Mouse (Mus musculus): Measurements from ENCODE around the gene Cfap73. TPM values are rescaled to one million over a fixed set of nuclear protein-coding genes. Genes with fewer than 3 reads are reported as not detected.
A peak's percentile ranks its signal among the peaks of the same experiment; 100 is the strongest.

The Cfap73 gene
- polyA plus RNA-seq, 1 experiment from 2014 or later: not detected

- Histone ChIP-seq H3K27me3 (ENCODE audit: control insufficient read depth, insufficient read depth, low read depth, low read length) (peaks cover 29% of the 10 kb centered on the region), H3K27ac (ENCODE audit: low read length) (no peak overlapping the region), H3K4me3 (ENCODE audit: low read depth, low read length) (peak overlapping the region; percentile 41), H3K4me2 (ENCODE audit: low read depth, low read length) (peak overlapping the region; percentile 58), H3K4me1 (ENCODE audit: control insufficient read depth, low read depth, low read length) (peaks cover 12% of the 10 kb centered on the region), H3K36me3 (ENCODE audit: control insufficient read depth, insufficient read depth) (no peaks in the 10 kb centered on the region), H3K9ac (ENCODE audit: low read depth, low read length) (no peak overlapping the region), H3K9me3 (replicated peaks; ENCODE audit: control insufficient read depth, low read length) (no peaks in the 10 kb centered on the region)
- ATAC-seq (ENCODE audit: low read depth): peak; percentile 17; the same call in 1 of the 2 replicates
- WGBS (ENCODE audit: insufficient replicate concordance): 3% methylated on average over 21 of the region's 21 CpGs
Measured at GRCm38 (mm10) chr5:120649374-120649933, 15.4 kb upstream of the Cfap73 start.

- WGBS (ENCODE audit: insufficient replicate concordance): under 1% methylated on average over 42 of the region's 53 CpGs
- Histone ChIP-seq H3K4me2 (ENCODE audit: low read depth, low read length) (peak within 1 kb of the TSS; percentile 58), H3K4me1 (ENCODE audit: control insufficient read depth, low read depth, low read length) (peaks cover 12% of the 10 kb centered on the region), H3K4me3 (ENCODE audit: low read depth, low read length) (peak within 1 kb of the TSS; percentile 41), H3K27ac (ENCODE audit: low read length) (no peak within 1 kb of the TSS), H3K27me3 (ENCODE audit: control insufficient read depth, insufficient read depth, low read depth, low read length) (peaks cover 35% of the 10 kb centered on the region), H3K9ac (ENCODE audit: low read depth, low read length) (peak within 1 kb of the TSS; percentile 10; the same call in 1 of the 2 replicates), H3K9me3 (replicated peaks; ENCODE audit: control insufficient read depth, low read length) (no peaks in the 10 kb centered on the region), H3K36me3 (ENCODE audit: control insufficient read depth, insufficient read depth) (no peaks in the 10 kb centered on the region)
- peak; percentile 65 for ATAC-seq (ENCODE audit: low read depth)
Measured at GRCm38 (mm10) chr5:120648569-120649373, 14.7 kb upstream of the Cfap73 start, which contains the start of gene Rasal1. Gene Rasal1, plus strand, starts transcription at chr5:120648812.

GRCm38 (mm10) chr5:120647814-120648491 lies 13.9 kb upstream of the Cfap73 start:
- no peak overlapping the region; the same call in 1 of the 2 replicates for H3K4me3 ChIP-seq (ENCODE audit: low read depth, low read length)
- WGBS (ENCODE audit: insufficient replicate concordance): 16% methylated on average over 12 of the region's 12 CpGs

DNA sequence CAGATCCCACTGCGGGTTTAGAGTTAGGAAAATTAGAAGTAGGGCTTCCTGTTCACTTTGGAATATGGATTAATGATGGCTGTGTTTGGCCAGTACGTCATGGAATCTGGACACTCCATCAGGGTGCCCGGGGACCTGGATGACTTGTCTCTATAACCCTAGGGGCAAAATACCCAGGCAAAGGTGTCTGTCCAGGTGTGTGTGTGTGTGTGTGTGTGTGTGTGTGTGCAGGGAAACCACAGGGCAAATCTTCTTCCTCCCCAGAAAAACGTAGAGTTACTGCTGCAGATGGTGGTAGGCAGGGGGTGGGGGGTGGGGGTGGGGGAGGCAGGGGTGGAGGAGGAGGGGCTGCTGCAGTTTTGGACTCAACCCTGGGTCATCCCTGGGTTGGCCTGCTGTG lies 13.3 kb upstream of the Cfap73 start:
- ATAC-seq (ENCODE audit: low read depth): no peak
- H3K27me3 ChIP-seq (ENCODE audit: control insufficient read depth, insufficient read depth, low read depth, low read length): peaks cover 39% of the 10 kb centered on the region
- H3K4me1 ChIP-seq (ENCODE audit: control insufficient read depth, low read depth, low read length): peaks cover 12% of the 10 kb centered on the region
- no peak overlapping the region for H3K9ac ChIP-seq (ENCODE audit: low read depth, low read length)
- no peak overlapping the region for H3K4me3 ChIP-seq (ENCODE audit: low read depth, low read length)
- no peak overlapping the region for H3K4me2 ChIP-seq (ENCODE audit: low read depth, low read length)
- H3K9me3 ChIP-seq (replicated peaks; ENCODE audit: control insufficient read depth, low read length): no peaks in the 10 kb centered on the region
- H3K36me3 ChIP-seq (ENCODE audit: control insufficient read depth, insufficient read depth): no peaks in the 10 kb centered on the region
- H3K27ac ChIP-seq (ENCODE audit: low read length): no peak overlapping the region
- WGBS (ENCODE audit: insufficient replicate concordance): 52% methylated on average over 4 of the region's 4 CpGs

More at GRCm38 (mm10) chr5:120647814-120648491, 13.9 kb upstream of the Cfap73 start:
- Histone ChIP-seq H3K36me3 (ENCODE audit: control insufficient read depth, insufficient read depth) (no peaks in the 10 kb centered on the region), H3K4me1 (ENCODE audit: control insufficient read depth, low read depth, low read length) (peaks cover 12% of the 10 kb centered on the region), H3K9me3 (replicated peaks; ENCODE audit: control insufficient read depth, low read length) (no peaks in the 10 kb centered on the region), H3K27me3 (ENCODE audit: control insufficient read depth, insufficient read depth, low read depth, low read length) (peaks cover 39% of the 10 kb centered on the region), H3K4me2 (ENCODE audit: low read depth, low read length) (peak overlapping the region; percentile 58; the same call in 1 of the 2 replicates), H3K27ac (ENCODE audit: low read length) (no peak overlapping the region), H3K9ac (ENCODE audit: low read depth, low read length) (no peak overlapping the region)
- no peak for ATAC-seq (ENCODE audit: low read depth)

DNA sequence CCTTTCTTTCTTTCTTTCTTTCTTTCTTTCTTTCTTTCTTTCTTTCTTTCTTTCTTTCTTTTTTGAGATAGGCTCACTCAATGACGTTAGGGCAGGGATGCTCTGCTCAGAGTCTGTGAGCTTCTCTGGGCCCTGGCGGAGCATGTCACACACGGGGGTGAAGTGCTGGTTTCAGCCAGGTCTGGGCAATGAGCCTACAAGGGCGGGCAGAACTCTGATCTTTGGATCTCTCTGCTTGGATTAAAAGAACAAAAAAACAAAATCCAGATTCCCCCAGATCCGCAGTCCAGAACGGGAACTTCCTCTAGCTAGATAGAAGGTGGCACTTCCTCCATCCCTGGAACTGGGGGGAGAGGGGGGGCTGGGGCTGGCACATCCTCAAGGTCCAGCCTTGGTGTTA lies 11.8 kb upstream of the Cfap73 start:
- Histone ChIP-seq H3K9me3 (replicated peaks; ENCODE audit: control insufficient read depth, low read length) (no peaks in the 10 kb centered on the region), H3K4me2 (ENCODE audit: low read depth, low read length) (no peak overlapping the region), H3K27ac (ENCODE audit: low read length) (no peak overlapping the region), H3K36me3 (ENCODE audit: control insufficient read depth, insufficient read depth) (no peaks in the 10 kb centered on the region), H3K27me3 (ENCODE audit: control insufficient read depth, insufficient read depth, low read depth, low read length) (peaks cover 39% of the 10 kb centered on the region), H3K9ac (ENCODE audit: low read depth, low read length) (no peak overlapping the region), H3K4me1 (ENCODE audit: control insufficient read depth, low read depth, low read length) (peaks cover 12% of the 10 kb centered on the region), H3K4me3 (ENCODE audit: low read depth, low read length) (no peak overlapping the region)
- ATAC-seq (ENCODE audit: low read depth): no peak
- WGBS (ENCODE audit: insufficient replicate concordance): 44% methylated on average over 6 of the region's 6 CpGs

DNA sequence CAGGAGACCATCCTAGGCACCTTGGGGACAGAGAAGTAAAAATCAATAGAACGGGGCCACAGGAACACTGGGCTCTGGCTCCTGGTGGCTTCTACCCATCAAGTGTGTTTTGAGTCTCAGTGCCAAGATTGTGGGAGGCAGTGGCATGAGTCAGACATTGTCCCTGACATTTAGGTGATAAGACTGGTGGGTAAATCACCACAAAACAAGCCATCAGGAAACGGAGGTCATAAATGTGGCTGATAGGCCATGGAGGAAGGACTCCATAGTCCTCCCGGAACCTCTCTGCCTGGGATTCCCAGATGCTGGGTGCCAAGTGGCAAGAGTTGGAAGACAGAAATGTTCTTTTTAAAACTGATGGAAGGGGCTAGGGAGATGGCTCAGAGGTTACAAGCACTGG lies 10.2 kb upstream of the Cfap73 start:
- ATAC-seq (ENCODE audit: low read depth): no peak
- Histone ChIP-seq H3K4me2 (ENCODE audit: low read depth, low read length) (no peak overlapping the region), H3K4me3 (ENCODE audit: low read depth, low read length) (no peak overlapping the region), H3K4me1 (ENCODE audit: control insufficient read depth, low read depth, low read length) (peaks cover 12% of the 10 kb centered on the region), H3K9me3 (replicated peaks; ENCODE audit: control insufficient read depth, low read length) (no peaks in the 10 kb centered on the region), H3K27ac (ENCODE audit: low read length) (no peak overlapping the region), H3K36me3 (ENCODE audit: control insufficient read depth, insufficient read depth) (no peaks in the 10 kb centered on the region), H3K9ac (ENCODE audit: low read depth, low read length) (no peak overlapping the region), H3K27me3 (ENCODE audit: control insufficient read depth, insufficient read depth, low read depth, low read length) (peaks cover 26% of the 10 kb centered on the region)
- 17% methylated on average over 3 of the region's 3 CpGs for WGBS (ENCODE audit: insufficient replicate concordance)

DNA sequence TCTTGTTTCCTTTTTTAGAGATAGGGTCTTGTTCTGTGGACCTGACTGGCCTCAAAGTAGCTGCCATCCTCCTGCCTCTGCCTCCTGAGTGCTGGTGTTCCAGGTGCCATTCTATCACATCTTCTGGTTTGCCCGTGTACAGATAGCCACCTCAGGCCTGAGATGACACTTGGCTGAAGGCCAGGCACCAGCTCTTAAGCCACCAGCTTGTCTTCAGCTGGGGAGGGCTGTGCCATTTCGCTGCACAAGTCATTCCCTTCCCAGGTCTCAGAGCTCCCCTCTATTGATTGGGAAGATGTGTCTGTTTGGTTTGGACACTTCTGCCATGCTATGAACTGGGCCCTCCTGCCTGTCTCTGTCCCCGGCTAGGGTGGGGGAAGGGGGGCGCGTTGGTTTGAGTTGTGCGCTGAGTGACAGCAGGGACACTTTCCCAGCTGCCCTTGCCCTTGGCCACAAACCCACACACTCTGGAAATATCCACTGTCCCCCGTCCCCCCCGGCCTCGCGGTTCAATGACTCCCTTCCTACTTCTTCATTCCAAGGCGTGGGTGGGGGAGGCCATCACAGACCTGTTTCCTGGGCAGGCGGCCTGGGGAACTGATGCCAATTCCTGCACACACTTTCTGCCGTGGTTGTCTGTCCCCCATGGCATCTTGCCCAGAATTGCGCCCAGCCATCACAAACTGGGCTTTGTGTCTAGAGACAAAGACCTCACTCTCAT lies 9.5 kb upstream of the Cfap73 start:
- H3K9ac ChIP-seq (ENCODE audit: low read depth, low read length): no peak overlapping the region

GRCm38 (mm10) chr5:120640094-120640493 lies 6.1 kb upstream of the Cfap73 start:
- Histone ChIP-seq H3K4me3 (ENCODE audit: low read depth, low read length) (no peak overlapping the region), H3K4me2 (ENCODE audit: low read depth, low read length) (no peak overlapping the region), H3K27ac (ENCODE audit: low read length) (no peak overlapping the region), H3K9ac (ENCODE audit: low read depth, low read length) (no peak overlapping the region), H3K36me3 (ENCODE audit: control insufficient read depth, insufficient read depth) (no peaks in the 10 kb centered on the region), H3K9me3 (replicated peaks; ENCODE audit: control insufficient read depth, low read length) (no peaks in the 10 kb centered on the region), H3K4me1 (ENCODE audit: control insufficient read depth, low read depth, low read length) (no peaks in the 10 kb centered on the region; the same call in 1 of the 2 replicates), H3K27me3 (ENCODE audit: control insufficient read depth, insufficient read depth, low read depth, low read length) (peaks cover 10% of the 10 kb centered on the region; the same call in 1 of the 2 replicates)
- no peak for ATAC-seq (ENCODE audit: low read depth)
- WGBS (ENCODE audit: insufficient replicate concordance): 63% methylated on average over 7 of the region's 7 CpGs

More for the DNA sequence above, 9.5 kb upstream of the Cfap73 start:
- peaks cover 21% of the 10 kb centered on the region for H3K27me3 ChIP-seq (ENCODE audit: control insufficient read depth, insufficient read depth, low read depth, low read length)
- ATAC-seq (ENCODE audit: low read depth): no peak
- H3K4me3 ChIP-seq (ENCODE audit: low read depth, low read length): no peak overlapping the region
- H3K4me2 ChIP-seq (ENCODE audit: low read depth, low read length): no peak overlapping the region
- H3K4me1 ChIP-seq (ENCODE audit: control insufficient read depth, low read depth, low read length): peaks cover 5% of the 10 kb centered on the region
- no peaks in the 10 kb centered on the region for H3K36me3 ChIP-seq (ENCODE audit: control insufficient read depth, insufficient read depth)
- H3K9me3 ChIP-seq (replicated peaks; ENCODE audit: control insufficient read depth, low read length): no peaks in the 10 kb centered on the region
- 13% methylated on average over 14 of the region's 14 CpGs for WGBS (ENCODE audit: insufficient replicate concordance)
- H3K27ac ChIP-seq (ENCODE audit: low read length): no peak overlapping the region

Measured in liver, embryonic 16.5 days (tissue).